Mouse (Mus musculus) natural killer cell, adult 2 months (primary cell): ENCODE measurements around the gene Prl3d3.
"Not testable (repeated sequence)": the region's sequence is repeated elsewhere in the genome, so short reads cannot be mapped to it uniquely, and the experiment has no call there.

Source experiments
- DNase-seq, 2 experiments: peaks; one replicate each; pipeline ENCODE4 v3.0.0; 2022; ENCODE audit warnings: low spot score in 2 of 2

Prl3d3 gene

DNA sequence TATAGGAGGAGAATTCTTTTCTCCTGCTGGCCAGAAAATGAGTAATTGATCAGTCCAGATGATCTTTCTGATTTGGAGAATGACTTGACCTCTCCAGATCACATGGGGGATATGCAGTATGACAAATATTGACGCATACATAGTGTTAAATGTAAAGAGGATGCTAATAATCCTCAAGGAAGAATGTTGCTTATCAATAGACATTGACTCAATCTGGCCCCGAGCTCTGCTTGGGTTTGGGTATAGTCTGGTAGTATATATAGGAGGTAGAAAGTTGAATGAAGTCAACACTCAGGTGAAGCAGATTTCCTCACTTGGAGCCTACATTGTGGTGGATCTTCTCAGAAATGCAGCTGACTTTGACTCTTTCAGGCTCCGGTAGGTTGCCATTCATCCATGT, at the start of gene Prl3d3:
Prl3d3 (plus strand) TSS at position 301 of the 400 bp plus-strand sequence.
- DNase-seq = not testable (repeated sequence)

DNA sequence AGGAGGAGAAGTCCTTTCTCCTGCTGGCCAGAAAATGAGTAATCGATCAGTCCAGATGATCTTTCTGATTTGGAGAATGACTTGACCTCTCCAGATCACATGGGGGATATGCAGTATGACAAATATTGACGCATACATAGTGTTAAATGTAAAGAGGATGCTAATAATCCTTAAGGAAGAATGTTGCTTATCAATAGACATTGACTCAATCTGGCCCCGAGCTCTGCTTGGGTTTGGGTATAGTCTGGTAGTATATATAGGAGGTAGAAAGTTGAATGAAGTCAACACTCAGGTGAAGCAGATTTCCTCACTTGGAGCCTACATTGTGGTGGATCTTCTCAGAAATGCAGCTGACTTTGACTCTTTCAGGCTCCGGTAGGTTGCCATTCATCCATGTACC, 35.2 kb upstream of the Prl3d3 start, which contains the start of gene Prl3d2:
Prl3d2 (plus strand) TSS at position 301 of the 400 bp plus-strand sequence.
- DNase-seq = not testable (repeated sequence)

DNA sequence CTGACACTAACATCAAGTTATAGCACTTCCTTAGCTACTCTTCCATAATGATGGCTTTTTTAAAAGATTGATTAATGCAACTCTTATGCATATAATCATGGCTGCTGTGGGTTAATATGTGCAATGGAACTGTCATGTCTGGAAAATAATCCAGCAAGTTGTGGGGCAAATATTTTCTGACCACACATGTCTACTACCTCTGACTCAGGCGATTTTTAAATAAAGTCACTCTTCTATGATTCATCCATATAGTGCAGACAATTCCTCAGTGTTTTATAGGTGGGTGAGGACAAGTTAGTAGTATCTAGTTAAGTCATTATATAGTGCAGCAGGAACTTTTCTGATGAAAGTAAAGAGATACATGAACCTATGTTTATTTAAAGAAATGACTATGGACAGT, 8.3 kb upstream of the Prl3d3 start:
- DNase-seq = no peak

DNA sequence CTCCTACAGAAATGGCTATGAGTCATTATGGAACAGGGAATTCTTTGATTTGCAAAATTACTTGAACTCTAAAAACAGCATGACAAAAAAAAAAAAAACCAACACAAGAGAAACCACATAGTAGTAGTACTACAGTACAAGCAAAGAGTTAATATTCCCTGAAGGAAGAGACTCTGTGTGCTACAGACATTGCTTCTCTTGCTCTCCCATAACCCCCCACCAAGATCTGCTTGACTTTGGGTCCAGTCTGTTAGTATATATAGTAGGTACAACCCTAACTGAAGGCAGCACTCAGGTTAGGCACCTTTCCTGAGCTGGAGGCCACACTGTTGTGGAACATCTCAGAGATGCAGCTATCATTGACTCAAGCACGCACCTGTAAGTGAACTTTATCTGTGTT, 39.8 kb downstream of the Prl3d3 start, which contains the start of gene Prl3c1:
Prl3c1 (plus strand) TSS at position 301 of the 400 bp plus-strand sequence.
- DNase-seq = no peak
